Mouse (Mus musculus) frontal cortex, postnatal 10 days (tissue): ENCODE measurements at regions not wholly inside any gene's neighbourhood (a gene's known extent, or its start where the extent isn't known, plus 50 kb on each side); places are given as distances from the start of the nearest gene placed in this dataset.
A peak's percentile ranks its signal among the peaks of the same experiment; 100 is the strongest.

Experiments used
- DNase-seq, 2 experiments: peaks; one replicate each; pipeline ENCODE4 v3.0.0; 2022; ENCODE audit warnings: low spot score in 2 of 2, mixed read lengths in 1 of 2

- no peak for DNase-seq
Observed at GRCm38 (mm10) chr14:17347286-17347685, 312.8 kb upstream of the Thrb start.

- no peak for DNase-seq
Observed at GRCm38 (mm10) chr14:17352324-17353037, 307.6 kb upstream of the Thrb start.

GRCm38 (mm10) chr14:17361910-17362309 is 298.2 kb upstream of the Thrb start:
- no peak for DNase-seq

DNA sequence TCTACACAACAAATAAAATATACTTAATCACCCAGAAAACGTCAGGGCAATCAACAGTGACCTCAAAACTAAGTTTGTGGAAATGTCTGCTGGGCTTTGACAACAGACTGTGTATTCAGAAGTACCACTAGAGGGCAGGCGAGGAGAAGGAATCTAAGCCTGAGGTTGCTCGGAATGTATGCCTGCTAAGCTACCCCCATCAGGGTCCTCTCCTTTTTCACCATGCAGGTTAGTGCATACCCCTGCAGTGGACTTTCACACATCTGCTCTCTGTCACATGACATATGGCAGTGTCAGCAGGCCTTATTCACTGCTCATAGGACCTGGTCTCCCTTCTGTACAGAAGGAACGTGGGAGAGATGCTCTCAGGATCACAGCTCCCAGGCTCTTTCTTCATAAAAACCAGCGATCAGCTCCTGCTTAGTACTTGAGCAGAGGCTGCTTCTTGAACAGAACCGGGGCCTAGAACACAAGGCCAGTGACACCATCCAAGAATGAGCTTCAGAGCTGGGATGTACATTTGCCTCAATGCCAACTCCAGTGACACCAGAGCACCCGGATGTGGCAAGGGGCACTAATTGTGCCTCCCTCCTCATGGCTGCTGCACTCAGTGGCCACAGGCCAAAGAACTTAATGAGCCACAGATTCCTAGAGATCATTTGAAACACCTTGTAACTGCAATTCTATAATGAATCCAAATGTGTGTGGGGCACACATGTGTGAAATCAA is 257.1 kb upstream of the Thrb start:
- DNase-seq, result peak in 1 of 2 experiments; percentile 50

GRCm38 (mm10) chr14:17405551-17406336 is 254.3 kb upstream of the Thrb start:
- peak in 1 of 2 experiments; percentile 34 for DNase-seq

- DNase-seq, result no peak
Observed at GRCm38 (mm10) chr14:17406879-17407278, 253.2 kb upstream of the Thrb start.

GRCm38 (mm10) chr14:17408343-17408742 is 251.7 kb upstream of the Thrb start:
- no peak for DNase-seq

DNA sequence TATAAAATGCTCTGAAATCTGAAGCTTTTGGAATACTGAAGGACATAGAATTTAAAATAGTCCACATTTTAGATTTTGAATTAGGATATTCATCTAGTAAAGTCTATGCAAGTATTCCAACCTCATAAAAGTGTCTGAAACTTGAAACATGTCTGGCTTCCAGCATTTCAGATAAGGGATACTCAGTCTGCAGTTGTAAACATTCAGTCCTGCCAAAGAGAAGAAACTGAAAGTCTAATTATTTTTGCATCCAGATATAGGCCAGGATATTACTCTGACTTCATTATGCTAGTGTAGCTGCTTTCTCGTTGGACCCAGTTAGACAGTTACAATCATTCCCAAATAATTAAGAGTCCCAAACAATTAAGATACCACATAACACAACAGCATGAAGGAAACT is 251.2 kb upstream of the Thrb start:
- no peak for DNase-seq

- DNase-seq, result no peak
Observed at GRCm38 (mm10) chr14:17409497-17409896, 250.6 kb upstream of the Thrb start.

DNA sequence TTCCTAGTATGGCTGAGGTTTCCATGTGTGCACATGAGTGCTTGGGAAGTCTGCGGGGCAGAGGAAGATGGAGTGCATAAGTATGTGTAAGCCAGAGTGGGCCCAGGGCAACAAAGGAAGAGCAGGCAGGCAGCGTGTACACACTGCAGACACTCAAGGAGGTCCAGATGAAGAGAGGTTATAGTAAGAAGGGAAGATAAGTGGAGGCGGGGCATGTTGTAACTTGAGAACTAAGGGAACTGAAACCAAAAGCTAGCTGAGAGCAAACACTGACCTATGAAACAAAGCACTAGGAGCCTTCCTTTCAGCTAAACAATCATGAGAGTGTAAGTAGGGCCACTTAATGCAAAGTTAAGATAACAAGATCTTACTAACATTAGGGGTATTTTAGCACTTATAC is 249.3 kb upstream of the Thrb start:
- no peak for DNase-seq

DNA sequence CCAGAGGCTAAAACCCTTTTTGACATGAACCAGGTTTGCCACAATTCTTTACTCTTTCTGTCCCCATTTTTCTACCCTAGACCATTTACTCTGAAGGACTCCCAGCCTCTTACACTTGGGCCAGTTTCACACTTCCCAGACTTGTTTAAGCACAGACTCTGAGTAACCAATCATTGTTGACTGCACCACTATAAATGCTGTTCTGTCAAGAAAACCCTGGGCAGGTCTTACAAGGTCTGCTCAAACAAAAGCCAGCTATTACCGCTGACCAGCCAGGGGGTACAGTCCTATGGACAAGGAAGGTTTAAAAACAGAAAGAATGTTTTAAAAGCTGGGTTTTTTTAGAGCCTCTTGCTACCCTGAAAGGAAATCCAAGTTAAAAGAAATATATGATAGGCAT is 248.8 kb upstream of the Thrb start:
- DNase-seq, result no peak

DNA sequence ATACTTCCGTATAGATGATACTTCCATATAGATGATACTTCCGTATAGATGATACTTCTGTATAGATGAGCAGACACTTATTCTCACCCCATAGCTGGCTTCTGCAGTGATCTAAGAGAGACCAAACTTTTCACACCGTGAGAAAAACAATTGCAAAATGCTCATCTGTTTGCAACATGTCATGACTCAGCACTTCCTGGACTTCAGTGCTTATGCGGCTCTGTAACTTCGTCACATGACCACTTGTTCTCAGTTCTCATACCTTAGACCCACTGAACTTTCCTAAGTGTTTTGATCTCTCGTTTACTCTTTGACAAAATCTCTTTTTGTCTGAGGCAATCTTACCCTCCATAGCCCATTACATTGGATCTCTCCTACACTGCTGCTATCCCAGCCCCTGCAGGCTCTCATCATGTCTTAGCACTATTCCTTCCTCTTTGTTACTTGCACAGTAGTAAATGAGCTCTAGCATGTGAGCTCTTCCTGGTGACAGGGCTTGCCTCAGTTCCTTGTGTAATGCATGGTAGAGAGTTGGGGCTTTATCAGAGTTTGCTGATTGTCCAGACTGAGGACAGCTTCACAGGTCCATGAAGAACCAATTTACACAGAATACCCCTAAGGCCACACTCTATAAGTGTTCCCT is 245.7 kb upstream of the Thrb start:
- no peak for DNase-seq

DNA sequence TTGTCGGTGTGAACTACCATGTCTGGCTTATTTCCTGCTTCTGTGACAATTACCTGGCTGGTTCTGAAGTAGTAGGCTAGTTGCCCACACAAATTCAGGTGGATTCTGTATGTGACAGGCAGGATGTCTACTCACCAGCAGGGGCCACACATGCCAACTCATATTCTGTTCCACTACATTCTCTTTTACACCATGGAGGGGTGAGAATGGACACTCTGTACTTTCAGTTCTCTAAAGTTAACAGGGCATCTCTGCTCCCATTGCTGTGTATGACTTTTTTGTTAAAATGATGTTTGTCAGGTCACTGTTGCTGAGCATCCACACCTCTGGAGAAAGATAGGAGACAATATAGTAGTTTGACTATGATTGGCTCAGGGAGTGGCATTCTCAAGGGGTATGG is 232.3 kb upstream of the Thrb start:
- DNase-seq, result no peak

DNA sequence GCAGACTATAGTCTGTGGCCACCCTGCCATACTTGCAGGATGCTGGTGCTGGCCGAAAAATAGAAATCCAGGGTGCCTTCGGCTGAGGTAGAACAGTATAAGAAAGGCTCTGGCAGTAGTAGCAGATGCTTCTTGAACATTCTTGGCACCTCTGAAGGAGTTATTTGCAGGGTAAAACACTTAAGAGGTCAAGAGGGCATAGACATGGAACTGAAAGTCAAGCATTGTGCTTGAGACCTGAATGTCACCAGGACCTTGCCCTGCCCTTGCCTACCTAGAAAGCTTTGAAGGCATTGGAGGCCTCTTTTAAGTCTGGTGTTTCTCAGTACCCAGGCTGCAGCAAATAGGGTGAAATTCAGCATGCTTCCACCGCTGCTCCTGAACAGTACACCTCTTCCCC is 230.9 kb upstream of the Thrb start:
- DNase-seq, result no peak

- DNase-seq, result no peak
Observed at GRCm38 (mm10) chr14:17433346-17433745, 226.7 kb upstream of the Thrb start.

DNA sequence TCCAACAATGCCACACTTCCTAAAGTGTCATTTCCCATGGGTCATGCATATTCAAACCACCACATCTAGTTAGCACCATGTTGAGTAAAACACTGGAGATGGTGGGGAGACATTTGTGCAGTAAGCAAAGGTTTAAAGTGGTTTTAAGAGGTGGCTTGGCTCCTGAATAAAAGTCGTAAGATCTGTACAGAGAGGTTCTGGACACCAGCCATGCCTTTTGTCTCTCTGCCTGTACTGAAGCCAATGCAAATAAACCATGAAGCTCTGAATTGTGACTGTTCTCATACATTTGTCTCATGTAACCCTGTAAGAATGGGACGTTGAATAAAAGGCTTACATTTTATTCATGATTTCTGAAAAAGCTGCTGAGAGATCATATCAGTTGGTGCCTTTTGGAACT is 202.1 kb upstream of the Thrb start:
- DNase-seq, result no peak

DNA sequence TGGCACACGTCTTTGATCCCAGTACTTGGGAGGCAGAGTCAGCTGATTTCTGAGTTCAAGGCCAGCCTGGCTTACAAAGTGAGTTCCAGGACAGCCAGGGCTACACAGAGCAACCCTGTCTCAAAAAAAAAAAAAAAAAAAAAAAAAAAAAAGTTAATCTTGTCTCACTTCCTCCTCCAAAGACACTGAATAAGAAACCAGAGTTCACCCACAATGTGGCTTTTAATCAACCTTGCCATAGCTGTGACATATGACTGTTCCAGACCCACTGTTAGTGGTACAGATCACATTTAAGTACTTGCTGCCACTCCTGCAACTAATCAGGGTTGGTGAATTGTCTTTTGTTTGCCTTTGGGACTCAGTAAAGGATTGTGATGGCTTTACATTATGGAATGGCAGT is 181.1 kb upstream of the Thrb start:
- DNase-seq, result no peak

DNA sequence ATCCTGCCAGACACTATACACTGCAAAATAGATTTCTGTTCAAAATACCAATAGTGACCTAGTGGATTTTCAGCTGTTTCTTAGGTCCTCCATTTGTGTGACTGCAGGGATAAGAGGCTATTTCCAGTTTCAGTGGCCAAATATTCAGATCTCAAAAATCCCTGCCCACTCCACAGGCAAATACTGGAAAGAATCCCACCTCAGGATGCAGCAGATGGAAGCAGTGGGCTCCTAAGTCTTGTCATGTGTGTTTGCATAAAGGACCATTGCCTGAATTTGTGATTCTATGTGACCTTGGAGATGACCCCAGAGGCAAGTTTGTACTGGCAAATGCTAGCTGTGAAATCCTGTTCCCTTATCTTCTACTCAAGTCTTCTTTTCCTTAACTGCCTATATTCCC is 175.2 kb upstream of the Thrb start:
- no peak for DNase-seq

- DNase-seq, result no peak
Observed at GRCm38 (mm10) chr14:17513756-17514155, 146.3 kb upstream of the Thrb start.

- DNase-seq, result no peak
Observed at GRCm38 (mm10) chr14:17522696-17523095, 137.4 kb upstream of the Thrb start.

GRCm38 (mm10) chr14:17523916-17524315 is 136.1 kb upstream of the Thrb start:
- DNase-seq, result no peak

DNA sequence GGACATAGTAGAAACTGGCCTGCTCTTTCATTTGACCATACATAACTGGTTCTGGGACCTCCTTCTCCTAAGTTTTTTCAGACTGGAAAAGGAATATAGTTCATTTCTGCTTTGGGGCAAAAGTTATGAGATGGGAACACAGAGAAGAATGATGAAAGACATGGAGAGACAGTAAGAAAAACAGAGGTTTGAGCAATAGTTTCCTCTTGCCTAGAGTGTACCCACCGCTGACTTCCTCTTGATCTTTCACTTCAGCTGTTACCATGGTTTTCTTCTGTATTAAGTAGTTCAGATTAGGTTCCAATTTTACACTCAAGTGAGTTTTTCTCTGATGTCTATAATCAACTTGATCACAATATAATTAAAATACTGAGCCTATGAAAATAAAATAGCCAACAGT is 120.7 kb upstream of the Thrb start:
- no peak for DNase-seq
